Mouse (Mus musculus) lung, adult 2 months (tissue): Measurements from ENCODE around the gene Pde4d.

Source experiments
- CTCF ChIP-seq: fragments of 200-500 bp; IDR thresholded peaks from 2 replicates; pipeline ENCODE4 v1.5.1; 2011; ENCODE audit warnings: mild to moderate bottlenecking, low read length, control low read depth; ENCODE audit not compliant: insufficient read depth
- POLR2A ChIP-seq: fragments of 200-500 bp; IDR thresholded peaks from 2 replicates; pipeline ENCODE4 v1.6.1; 2011; ENCODE audit warnings: low read depth, mild to moderate bottlenecking, control low read depth, low read length, borderline replicate concordance; ENCODE audit errors: extremely low read depth

DNA sequence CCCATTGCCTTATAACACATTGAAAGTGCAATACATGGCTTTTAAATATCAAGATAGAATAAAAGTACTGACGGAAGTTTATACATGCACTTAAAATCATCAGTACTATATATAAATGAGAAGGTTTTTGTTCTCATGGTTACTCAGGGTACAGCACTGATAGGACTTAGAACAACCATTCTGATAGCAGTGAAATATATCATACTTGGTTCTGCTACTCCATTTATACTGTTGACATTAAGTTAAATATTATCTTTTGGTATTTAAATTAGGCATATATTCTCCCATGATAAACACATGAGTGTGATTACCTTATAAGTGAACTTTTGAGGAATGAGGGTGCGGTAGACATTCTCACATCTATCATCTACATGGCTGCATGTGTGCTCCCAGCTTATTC lies 867.9 kb downstream of the Pde4d start:
- no peak for TF ChIP-seq POLR2A
- no peak for TF ChIP-seq CTCF
